Mouse (Mus musculus): ENCODE measurements around the gene Zfp664.

GRCm38 (mm10) chr5:124943181-124943792 lies 80.8 kb downstream of the Zfp664 start:
- TF ChIP-seq CTCF (IDR thresholded peaks at IDR 0.05) (no peak), EP300 (IDR thresholded peaks at IDR 0.05) (no peak)
